Mouse (Mus musculus) gastrocnemius, postnatal 36 days (tissue): ENCODE data around the gene Rabggta. TPM values are rescaled to one million over a fixed set of nuclear protein-coding genes. Genes with fewer than 3 reads are reported as not detected.

ENCODE experiments used
- DNase-seq, 2 experiments: peaks; one replicate each; pipeline ENCODE4 v3.0.0; 2022
- intact Hi-C: fragments of 180-260 bp; cut with DNase I; formaldehyde crosslinking; loops from one replicate; pipeline ENCODE4 v1.15.1; 2025
- total RNA-seq, 2 experiments: library from RNA; stranded (reverse); gene quantifications; 2 replicates each; pipeline ENCODE4 v1.2.3; 2021

Gene Rabggta
- total RNA-seq, 2 experiments from 2014 or later: 8.9 to 9.4 TPM

- intact Hi-C loops: no loop called here
These were observed 15.9 kb downstream of the Rabggta start for GRCm38 (mm10) chr14:55706051-55706600.

GRCm38 (mm10) chr14:55702761-55703160 lies 19.3 kb downstream of the Rabggta start:
- intact Hi-C loops: no loop called here
- no peak for DNase-seq

More at GRCm38 (mm10) chr14:55706051-55706600, 15.9 kb downstream of the Rabggta start:
- no peak for DNase-seq

GRCm38 (mm10) chr14:55701131-55701530 lies 20.9 kb downstream of the Rabggta start:
- intact Hi-C loops: no loop called here
- no peak for DNase-seq

GRCm38 (mm10) chr14:55697226-55697625 lies 24.8 kb downstream of the Rabggta start:
- intact Hi-C loops: no loop called here
- no peak for DNase-seq

GRCm38 (mm10) chr14:55689433-55689832 lies 32.6 kb downstream of the Rabggta start:
- intact Hi-C loops: no loop called here
- no peak for DNase-seq

GRCm38 (mm10) chr14:55682118-55682493 lies 40.0 kb downstream of the Rabggta start:
- intact Hi-C loops: loop anchor here (5.0 kb wide), 1 partner anchor 220 kb away; the partner anchor contains the start of gene Sdr39u1
- DNase-seq: no peak

GRCm38 (mm10) chr14:55681160-55682117 lies 40.6 kb downstream of the Rabggta start, which contains the start of gene Tinf2:
Tinf2 (minus strand) TSS chr14:55681820.
- peak; percentile 83 to 88 for DNase-seq
- intact Hi-C loops: loop anchor here (2.0 to 5.0 kb wide), 2 partner anchors 63 to 221 kb away; partner anchors contain the start of genes Dhrs1, Nop9 and Sdr39u1

- no peak for DNase-seq
- intact Hi-C loops: no loop called here
These were observed 44.4 kb downstream of the Rabggta start for GRCm38 (mm10) chr14:55677615-55678014.

- DNase-seq: no peak
- intact Hi-C loops: no loop called here
These were observed 49.4 kb downstream of the Rabggta start for GRCm38 (mm10) chr14:55672741-55673060.

- intact Hi-C loops: no loop called here
- DNase-seq: peak; percentile 81 to 92
These were observed 50.0 kb downstream of the Rabggta start, which contains the start of the genes Gmpr2 and Nedd8 for GRCm38 (mm10) chr14:55671833-55672740. Gmpr2 (plus strand) TSS chr14:55671941. Nedd8 (minus strand) TSS chr14:55672124.

GRCm38 (mm10) chr14:55671486-55671832 lies 50.6 kb downstream of the Rabggta start:
- intact Hi-C loops: no loop called here
- peak in 1 of 2 experiments; percentile 13 for DNase-seq

Other genes with a start within 250 kb of the Rabggta start
- 10 to 100 TPM; 43.3 to 50.8 TPM for gene Dhrs4, start 243.5 kb downstream of the Rabggta start, total RNA-seq
- gene Carmil3, start 231.6 kb downstream of the Rabggta start, total RNA-seq: under 1 TPM; 0.47 to 0.89 TPM
- not detected for gene Cpne6, start 211.8 kb downstream of the Rabggta start, total RNA-seq
- not detected for gene Nrl, start 197.3 kb downstream of the Rabggta start, total RNA-seq
- gene Pck2, start 182.0 kb downstream of the Rabggta start, total RNA-seq: 1 to 10 TPM; 4.2 to 4.5 TPM
- 100 to 1,000 TPM; 102 to 123 TPM for gene Dcaf11, start 162.3 kb downstream of the Rabggta start, total RNA-seq
- not detected for gene A730061H03Rik, start 161.9 kb downstream of the Rabggta start, total RNA-seq
- 100 to 1,000 TPM; 296 to 299 TPM for gene Fitm1, start 146.6 kb downstream of the Rabggta start, total RNA-seq
- gene Psme1, start 144.1 kb downstream of the Rabggta start, total RNA-seq: 10 to 100 TPM; 67.4 to 69.7 TPM
- gene Emc9, start 137.0 kb downstream of the Rabggta start, total RNA-seq: 10 to 100 TPM; 29.6 to 34.6 TPM
- gene Psme2, start 131.2 kb downstream of the Rabggta start, total RNA-seq: 10 to 100 TPM; 55.2 to 59.5 TPM
- 10 to 100 TPM; 18.8 to 19.6 TPM for gene Rnf31, start 130.6 kb downstream of the Rabggta start, total RNA-seq
- 1 to 10 TPM; 4.1 to 4.6 TPM for gene Irf9, start 118.7 kb downstream of the Rabggta start, total RNA-seq
- gene Rec8, start 104.2 kb downstream of the Rabggta start, total RNA-seq: not detected
- gene Ipo4, start 86.3 kb downstream of the Rabggta start, total RNA-seq: 10 to 100 TPM; 62.1 to 66.9 TPM
- 1 to 10 TPM in 1 of 2 experiments, not detected in 1; 1.0 TPM for gene Gm49378, start 84.4 kb downstream of the Rabggta start, total RNA-seq
- gene Tm9sf1, start 78.5 kb downstream of the Rabggta start, total RNA-seq: 10 to 100 TPM; 15.0 to 15.2 TPM
- gene Tssk4, start 72.1 kb downstream of the Rabggta start, total RNA-seq: under 1 TPM in 1 of 2 experiments, not detected in 1; 0.23 TPM
- gene Mdp1, start 61.8 kb downstream of the Rabggta start, total RNA-seq: 10 to 100 TPM; 14.2 to 16.8 TPM
- gene Gmpr2, start 50.3 kb downstream of the Rabggta start, total RNA-seq: 1 to 10 TPM; 1.9 to 2.6 TPM
- gene Nedd8, start 50.1 kb downstream of the Rabggta start, total RNA-seq: 100 to 1,000 TPM; 174 to 184 TPM
- gene Tinf2, start 40.4 kb downstream of the Rabggta start, total RNA-seq: 10 to 100 TPM in 1 of 2 experiments, 1 to 10 TPM in 1; 9.4 to 10.8 TPM
- not detected for gene Tgm1, start 8.3 kb downstream of the Rabggta start, total RNA-seq
- gene Dhrs1, start 23.4 kb upstream of the Rabggta start, total RNA-seq: 10 to 100 TPM; 27.3 to 35.9 TPM
- 10 to 100 TPM; 10.5 to 11.8 TPM for gene Nop9, start 23.4 kb upstream of the Rabggta start, total RNA-seq
- not detected for gene Cideb, start 36.2 kb upstream of the Rabggta start, total RNA-seq
- not detected for gene Ltb4r2, start 39.2 kb upstream of the Rabggta start, total RNA-seq
- gene Ltb4r1, start 43.7 kb upstream of the Rabggta start, total RNA-seq: not detected
- 1 to 10 TPM; 5.3 to 6.5 TPM for gene Adcy4, start 61.8 kb upstream of the Rabggta start, total RNA-seq
- gene Ripk3, start 66.6 kb upstream of the Rabggta start, total RNA-seq: under 1 TPM; 0.59 to 0.67 TPM
- gene Nfatc4, start 100.9 kb upstream of the Rabggta start, total RNA-seq: 1 to 10 TPM; 3.3 TPM
- gene Nynrin, start 131.7 kb upstream of the Rabggta start, total RNA-seq: 1 to 10 TPM; 2.1 to 2.7 TPM
- not detected for gene Cbln3, start 162.1 kb upstream of the Rabggta start, total RNA-seq
- gene Khnyn, start 162.7 kb upstream of the Rabggta start, total RNA-seq: 1 to 10 TPM; 6.0 to 7.5 TPM
- 100 to 1,000 TPM; 111 to 122 TPM for gene Sdr39u1, start 178.0 kb upstream of the Rabggta start, total RNA-seq
- 1 to 10 TPM; 2.3 to 2.7 TPM for gene Cma1, start 222.4 kb upstream of the Rabggta start, total RNA-seq
- gene Cma2, start 228.7 kb upstream of the Rabggta start, total RNA-seq: not detected